Comparison of ENCODE assay signal across 9 mouse cellular contexts in the genomic region with DNA sequence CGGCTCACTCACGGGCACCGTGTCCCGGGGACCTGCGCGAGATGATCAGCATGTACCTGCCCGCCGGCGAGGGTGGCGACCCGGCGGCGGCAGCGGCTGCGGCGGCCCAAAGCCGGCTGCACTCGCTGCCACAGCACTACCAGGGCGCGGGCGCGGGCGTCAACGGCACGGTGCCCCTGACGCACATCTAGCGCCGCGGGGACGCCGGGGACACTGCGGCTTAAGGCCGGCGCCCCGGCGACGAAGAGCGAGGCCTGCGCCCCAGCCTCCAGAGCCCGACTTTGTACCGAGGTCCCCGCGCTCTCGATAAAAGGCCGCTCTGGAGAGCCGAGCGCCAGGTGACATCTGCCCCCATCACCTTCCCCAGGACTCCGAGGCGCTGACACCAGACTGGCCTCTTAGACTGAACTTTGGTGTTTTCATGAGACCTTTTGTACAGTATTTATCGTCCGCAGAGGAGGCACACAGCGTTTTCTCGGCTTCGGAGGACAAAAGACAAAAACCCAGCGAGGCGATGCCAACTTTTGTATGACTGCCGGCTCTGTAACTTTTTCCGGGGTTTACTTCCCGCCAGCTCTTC. TPM values are rescaled to one million over a fixed set of nuclear protein-coding genes. Genes with fewer than 3 reads are reported as not detected.
DNase-seq lines count a peak whose midpoint lies in the region; ATAC-seq lines count a peak whose summit lies in the region.
"Had no signal": no experiment of that assay in that cellular context is flagged by ENCODE, and none has a peak within 500 bp of the region (broad histone marks: within the 10 kb centered on the region; RNA-seq: fewer than 3 reads in every experiment).

No protein-coding gene starts in this region.

- 0 out of 2 replicates have a peak, but pooled peaks have one; percentile 4 for ATAC-seq in heart, embryonic 11.5 days (replicated peaks; ENCODE audit: insufficient number of reproducible peaks, low FRiP score, low TSS enrichment)
- no peak for ATAC-seq in heart, embryonic 16.5 days (replicated peaks; ENCODE audit: extremely low read depth, insufficient read depth, low FRiP score)
- no peak for ATAC-seq in midbrain, embryonic 11.5 days (ENCODE audit: low FRiP score)

- no peak overlapping the region for H3K9ac ChIP-seq in heart, embryonic 11.5 days (ENCODE audit: low read depth, low read length)
- no peak overlapping the region for H3K9ac ChIP-seq in heart, embryonic 16.5 days (ENCODE audit: low read length)
- H3K9ac ChIP-seq in midbrain, embryonic 11.5 days (ENCODE audit: low read length) = peak overlapping the region; percentile 98

- H3K27me3 ChIP-seq in heart, embryonic 11.5 days (ENCODE audit: control insufficient read depth, insufficient read depth, low read length) = peaks cover 92% of the 10 kb centered on the region
- peaks cover 94% of the 10 kb centered on the region for H3K27me3 ChIP-seq in heart, embryonic 16.5 days (ENCODE audit: control insufficient read depth, insufficient read depth, low read length)
- H3K27me3 ChIP-seq in midbrain, embryonic 11.5 days (ENCODE audit: control insufficient read depth, insufficient read depth, low read length) = peaks cover 33% of the 10 kb centered on the region

- peak overlapping the region; percentile 49 for H3K4me3 ChIP-seq in heart, embryonic 11.5 days (ENCODE audit: low read depth, low read length)
- H3K4me3 ChIP-seq in heart, embryonic 16.5 days (ENCODE audit: low read length) = peak overlapping the region; percentile 27
- peak overlapping the region; percentile 93 for H3K4me3 ChIP-seq in midbrain, embryonic 11.5 days (ENCODE audit: low read depth, low read length)

- no peaks in the 10 kb centered on the region for H3K9me3 ChIP-seq in heart, embryonic 11.5 days (replicated peaks; ENCODE audit: control insufficient read depth, low read length)
- no peaks in the 10 kb centered on the region for H3K9me3 ChIP-seq in heart, embryonic 16.5 days (replicated peaks; ENCODE audit: control insufficient read depth, low read length)
- no peaks in the 10 kb centered on the region for H3K9me3 ChIP-seq in midbrain, embryonic 11.5 days (ENCODE audit: control insufficient read depth, low read length)

- H3K27ac ChIP-seq in heart, embryonic 11.5 days (ENCODE audit: low read depth, low read length) = no peak overlapping the region
- no peak overlapping the region for H3K27ac ChIP-seq in heart, embryonic 16.5 days (ENCODE audit: low read length)
- H3K27ac ChIP-seq in midbrain, embryonic 11.5 days (ENCODE audit: low read depth, low read length) = peak overlapping the region; percentile 97

- 1% methylated on average over 47 of the region's 59 CpGs for WGBS in heart, embryonic 11.5 days (ENCODE audit: insufficient replicate concordance)
- under 1% methylated on average over 58 of the region's 59 CpGs for whole genome bisulfite sequencing in heart, embryonic 16.5 days
- under 1% methylated on average over 58 of the region's 59 CpGs for WGBS in midbrain, embryonic 11.5 days

- H3K4me1 ChIP-seq in heart, embryonic 11.5 days (ENCODE audit: control insufficient read depth, insufficient read depth, low read length) = peaks cover 9% of the 10 kb centered on the region; the same call in 1 of the 2 replicates
- peaks cover 5% of the 10 kb centered on the region for H3K4me1 ChIP-seq in heart, embryonic 16.5 days (ENCODE audit: control insufficient read depth, insufficient read depth, low read length)
- H3K4me1 ChIP-seq in midbrain, embryonic 11.5 days (ENCODE audit: control insufficient read depth, insufficient read depth, low read length) = peaks cover 29% of the 10 kb centered on the region

- peak overlapping the region; percentile 61 for H3K4me2 ChIP-seq in heart, embryonic 11.5 days
- H3K4me2 ChIP-seq in heart, embryonic 16.5 days (ENCODE audit: low read depth, low read length) = peak overlapping the region; percentile 43
- H3K4me2 ChIP-seq in midbrain, embryonic 11.5 days = peak overlapping the region; percentile 83

- DNase-seq in heart, postnatal 4 days = no peak
- DNase-seq in R1 (ENCODE audit: low read depth, low spot score) = peak; percentile 54
- peak; percentile 96 for DNase-seq in midbrain, embryonic 11.5 days (ENCODE audit: low spot score, missing footprints)
- DNase-seq in ovary, adult 18-20 months (ENCODE audit: low spot score) = no peak
- no peak for DNase-seq in right cerebral cortex, postnatal 4 days
- DNase-seq in lung, postnatal 4 days = no peak

- H3K36me3 ChIP-seq in heart, embryonic 11.5 days (ENCODE audit: control insufficient read depth, insufficient read depth, low read length) = no peaks in the 10 kb centered on the region
- no peaks in the 10 kb centered on the region for H3K36me3 ChIP-seq in heart, embryonic 16.5 days (ENCODE audit: control insufficient read depth, insufficient read depth)
- no peaks in the 10 kb centered on the region for H3K36me3 ChIP-seq in midbrain, embryonic 11.5 days (ENCODE audit: control insufficient read depth, insufficient read depth, low read length)

RNA-seq across cellular contexts. Expression of a gene that starts 2.3 kb away (rescaled TPM):
- polyA plus RNA-seq in heart, embryonic 11.5 days (2014; fragmentation: Nextera tagmentation; extraction: Ambion mirVana) = not detected in 2 replicates
- total RNA-seq in heart, postnatal 4 days (2021) = not detected
- polyA plus RNA-seq in heart, embryonic 16.5 days (2015; fragmentation: Nextera tagmentation; extraction: Ambion mirVana) = not detected in 2 replicates
- 8.2 and 8.7 TPM in 2 replicates for polyA plus RNA-seq in midbrain, embryonic 11.5 days (2014; fragmentation: Nextera tagmentation; extraction: Ambion mirVana)
- total RNA-seq: heart, postnatal 10 days had no signal

Comparison
In these comparisons a context has a peak if more than half of its experiments do, and no peak if none do; other contexts are left out.
1. H3K4me3 ChIP-seq: peak in every context shown above with its lines; median percentile 93 in midbrain, embryonic 11.5 days; 49 in heart, embryonic 11.5 days; 27 in heart, embryonic 16.5 days.
2. DNase-seq: peak in R1 (single experiment) and midbrain, embryonic 11.5 days (single experiment); none in heart, postnatal 4 days (single experiment), ovary, adult 18-20 months (single experiment), right cerebral cortex, postnatal 4 days (single experiment) and lung, postnatal 4 days (0 of 2).
3. Peak in every context shown above with its lines, with median percentiles within 50 percentile points of each other: H3K4me2 ChIP-seq.